Mouse (Mus musculus): ENCODE measurements at regions not wholly inside any gene's neighbourhood (a gene's known extent, or its start where the extent isn't known, plus 50 kb on each side); places are given as distances from the start of the nearest gene placed in this dataset.

GRCm38 (mm10) chr5:136635119-136635518 is 57.8 kb upstream of the Myl10 start:
- H3K36me3 ChIP-seq (ENCODE audit: control insufficient read depth, insufficient read depth, low read length) = no peaks in the 10 kb centered on the region
- no peak for TF ChIP-seq CTCF (IDR thresholded peaks at IDR 0.05; ENCODE audit: control insufficient read depth, insufficient read depth, insufficient replicate concordance, low read depth, low read length)
- no peak for TF ChIP-seq POLR2A (IDR thresholded peaks at IDR 0.05; ENCODE audit: control insufficient read depth, low read depth, low read length)
- no peaks in the 10 kb centered on the region for H3K4me1 ChIP-seq (ENCODE audit: control insufficient read depth, insufficient read depth, low read length)
- no peak overlapping the region for H3K4me3 ChIP-seq (ENCODE audit: control insufficient read depth, low read depth, low read length)
- H3K27ac ChIP-seq (ENCODE audit: control insufficient read depth, insufficient read depth, low read depth, low read length) = no peak overlapping the region
- H3K27me3 ChIP-seq (ENCODE audit: control insufficient read depth, insufficient read depth, low read length) = no peaks in the 10 kb centered on the region

DNA sequence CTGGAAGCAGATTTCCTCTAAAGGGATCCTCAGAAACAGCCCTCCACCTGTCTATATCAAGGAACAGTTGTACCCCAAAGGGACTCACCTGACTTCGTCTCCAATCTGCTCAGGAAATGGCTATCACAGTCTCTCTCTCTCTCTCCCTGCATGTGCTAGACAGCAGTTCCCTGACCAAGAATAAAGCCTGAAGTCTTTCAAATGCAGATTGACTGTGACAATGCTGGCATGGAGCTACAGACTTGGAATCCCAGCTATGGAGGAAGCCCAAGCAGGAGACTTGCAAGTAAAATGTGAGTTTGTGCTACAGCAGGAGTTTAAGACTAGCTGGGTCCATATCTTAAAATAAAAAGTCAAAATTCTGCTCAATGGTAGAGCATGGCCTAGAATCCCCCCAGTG is 56.5 kb upstream of the Myl10 start:
- Histone ChIP-seq H3K36me3 (ENCODE audit: control insufficient read depth, insufficient read depth, low read length) (no peaks in the 10 kb centered on the region), H3K4me1 (ENCODE audit: control insufficient read depth, insufficient read depth, low read length) (no peaks in the 10 kb centered on the region), H3K27ac (ENCODE audit: control insufficient read depth, insufficient read depth, low read depth, low read length) (no peak overlapping the region), H3K4me3 (ENCODE audit: control insufficient read depth, low read depth, low read length) (no peak overlapping the region), H3K27me3 (ENCODE audit: control insufficient read depth, insufficient read depth, low read length) (no peaks in the 10 kb centered on the region)
- no peak for TF ChIP-seq CTCF (IDR thresholded peaks at IDR 0.05; ENCODE audit: control insufficient read depth, insufficient read depth, insufficient replicate concordance, low read depth, low read length)
- no peak for TF ChIP-seq POLR2A (IDR thresholded peaks at IDR 0.05; ENCODE audit: control insufficient read depth, low read depth, low read length)

- Histone ChIP-seq H3K27me3 (ENCODE audit: control insufficient read depth, insufficient read depth, low read length) (no peaks in the 10 kb centered on the region), H3K4me1 (ENCODE audit: control insufficient read depth, insufficient read depth, low read length) (no peaks in the 10 kb centered on the region), H3K27ac (ENCODE audit: control insufficient read depth, insufficient read depth, low read depth, low read length) (no peak overlapping the region), H3K4me3 (ENCODE audit: control insufficient read depth, low read depth, low read length) (no peak overlapping the region), H3K36me3 (ENCODE audit: control insufficient read depth, insufficient read depth, low read length) (no peaks in the 10 kb centered on the region)
- TF ChIP-seq CTCF (IDR thresholded peaks at IDR 0.05; ENCODE audit: control insufficient read depth, insufficient read depth, insufficient replicate concordance, low read depth, low read length) (no peak), POLR2A (IDR thresholded peaks at IDR 0.05; ENCODE audit: control insufficient read depth, low read depth, low read length) (no peak)
These were observed 55.1 kb upstream of the Myl10 start for GRCm38 (mm10) chr5:136637872-136638271.

GRCm38 (mm10) chr5:136640871-136641619 is 51.9 kb upstream of the Myl10 start:
- Histone ChIP-seq H3K4me3 (ENCODE audit: control insufficient read depth, low read depth, low read length) (no peak overlapping the region), H3K36me3 (ENCODE audit: control insufficient read depth, insufficient read depth, low read length) (no peaks in the 10 kb centered on the region), H3K27me3 (ENCODE audit: control insufficient read depth, insufficient read depth, low read length) (no peaks in the 10 kb centered on the region), H3K27ac (ENCODE audit: control insufficient read depth, insufficient read depth, low read depth, low read length) (no peak overlapping the region), H3K4me1 (ENCODE audit: control insufficient read depth, insufficient read depth, low read length) (no peaks in the 10 kb centered on the region)
- TF ChIP-seq POLR2A (IDR thresholded peaks at IDR 0.05; ENCODE audit: control insufficient read depth, low read depth, low read length) (no peak), CTCF (IDR thresholded peaks at IDR 0.05; ENCODE audit: control insufficient read depth, insufficient read depth, insufficient replicate concordance, low read depth, low read length) (no peak)

- Histone ChIP-seq H3K4me3 (ENCODE audit: control insufficient read depth, low read depth, low read length) (no peak overlapping the region), H3K27me3 (ENCODE audit: control insufficient read depth, insufficient read depth, low read length) (no peaks in the 10 kb centered on the region), H3K36me3 (ENCODE audit: control insufficient read depth, insufficient read depth, low read length) (no peaks in the 10 kb centered on the region), H3K4me1 (ENCODE audit: control insufficient read depth, insufficient read depth, low read length) (no peaks in the 10 kb centered on the region), H3K27ac (ENCODE audit: control insufficient read depth, insufficient read depth, low read depth, low read length) (no peak overlapping the region)
- TF ChIP-seq CTCF (IDR thresholded peaks at IDR 0.05; ENCODE audit: control insufficient read depth, insufficient read depth, insufficient replicate concordance, low read depth, low read length) (no peak), POLR2A (IDR thresholded peaks at IDR 0.05; ENCODE audit: control insufficient read depth, low read depth, low read length) (no peak)
These were observed 50.7 kb upstream of the Myl10 start for GRCm38 (mm10) chr5:136642208-136642607.
